Mouse (Mus musculus): ENCODE measurements around the gene Eln. TPM values are rescaled to one million over a fixed set of nuclear protein-coding genes. Genes with fewer than 3 reads are reported as not detected.

The Eln gene
- total and polyA plus RNA-seq, 3 experiments, result 0.22 TPM; not detected in 2

DNA sequence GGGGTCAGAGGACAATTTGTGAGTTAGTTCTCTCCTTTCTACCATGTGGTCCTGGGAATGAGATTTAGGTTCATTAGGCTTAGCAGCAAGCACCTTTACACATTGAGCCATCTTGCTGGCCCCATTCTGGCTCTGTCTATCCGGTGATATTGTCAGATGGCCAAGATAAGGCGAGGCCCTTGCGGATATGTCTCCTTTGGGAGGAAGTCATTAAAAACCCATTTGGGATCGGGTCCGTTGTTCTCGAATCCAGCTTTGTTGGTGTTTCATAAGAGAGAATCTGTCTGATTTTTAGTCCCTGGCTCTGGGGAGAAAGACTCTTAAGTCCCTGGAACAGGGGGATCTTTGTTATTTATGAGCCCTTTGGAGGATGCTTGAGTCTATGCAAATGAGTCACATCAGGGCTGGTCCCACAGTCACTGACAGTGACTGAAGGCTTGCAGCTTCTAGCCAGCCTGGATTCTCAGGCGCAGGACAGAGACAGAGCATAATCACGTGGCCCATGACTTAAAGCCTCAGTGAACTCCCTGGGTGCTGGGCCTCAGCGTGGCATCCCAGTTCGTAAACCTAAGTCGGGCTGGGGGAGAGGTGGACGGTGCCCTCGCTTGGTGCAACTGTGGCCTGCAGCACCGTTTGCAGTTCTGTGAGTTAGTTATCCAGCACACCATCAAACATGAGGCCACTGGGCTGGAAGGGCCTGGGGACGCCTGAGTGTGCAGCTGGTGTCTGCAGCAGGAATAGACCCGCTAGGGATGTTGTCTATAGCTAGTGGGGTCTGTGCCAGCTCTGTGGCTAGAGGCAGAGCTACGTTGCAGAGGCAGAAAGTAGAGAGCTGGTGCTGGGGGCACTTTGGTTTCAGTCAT, 75.6 kb downstream of the Eln start:
- ATAC-seq (ENCODE audit: extremely low read depth, insufficient number of reproducible peaks, low FRiP score, poor library complexity, severe bottlenecking), result no peak
- DNase-seq (ENCODE audit: low spot score), result no peak
- H3K9me3 ChIP-seq (replicated peaks), result no peaks in the 10 kb centered on the region
- H3K27me3 ChIP-seq (ENCODE audit: insufficient read depth, low read length), result peaks cover 35% of the 10 kb centered on the region
- no peaks in the 10 kb centered on the region for H3K36me3 ChIP-seq (replicated peaks)
- TF ChIP-seq GATA2 (IDR thresholded peaks at IDR 0.05; ENCODE audit: borderline replicate concordance, low read depth, low read length) (no peak), POLR2AphosphoS5 (IDR thresholded peaks at IDR 0.05; ENCODE audit: insufficient replicate concordance, low read depth, low read length) (no peak), CTCF (IDR thresholded peaks at IDR 0.05; ENCODE audit: low read depth, low read length) (no peak), TAL1 (conservative IDR thresholded peaks at IDR 0.05; ENCODE audit: low read depth, low read length) (no peak), GATA1 (IDR thresholded peaks at IDR 0.05; ENCODE audit: borderline replicate concordance, low read length) (no peak)
- peaks cover 7% of the 10 kb centered on the region; the same call in 1 of the 2 replicates for H3K4me1 ChIP-seq (ENCODE audit: insufficient read depth, low read depth, low read length)
- no peak overlapping the region for H3K4me3 ChIP-seq (ENCODE audit: low read depth, low read length)

DNA sequence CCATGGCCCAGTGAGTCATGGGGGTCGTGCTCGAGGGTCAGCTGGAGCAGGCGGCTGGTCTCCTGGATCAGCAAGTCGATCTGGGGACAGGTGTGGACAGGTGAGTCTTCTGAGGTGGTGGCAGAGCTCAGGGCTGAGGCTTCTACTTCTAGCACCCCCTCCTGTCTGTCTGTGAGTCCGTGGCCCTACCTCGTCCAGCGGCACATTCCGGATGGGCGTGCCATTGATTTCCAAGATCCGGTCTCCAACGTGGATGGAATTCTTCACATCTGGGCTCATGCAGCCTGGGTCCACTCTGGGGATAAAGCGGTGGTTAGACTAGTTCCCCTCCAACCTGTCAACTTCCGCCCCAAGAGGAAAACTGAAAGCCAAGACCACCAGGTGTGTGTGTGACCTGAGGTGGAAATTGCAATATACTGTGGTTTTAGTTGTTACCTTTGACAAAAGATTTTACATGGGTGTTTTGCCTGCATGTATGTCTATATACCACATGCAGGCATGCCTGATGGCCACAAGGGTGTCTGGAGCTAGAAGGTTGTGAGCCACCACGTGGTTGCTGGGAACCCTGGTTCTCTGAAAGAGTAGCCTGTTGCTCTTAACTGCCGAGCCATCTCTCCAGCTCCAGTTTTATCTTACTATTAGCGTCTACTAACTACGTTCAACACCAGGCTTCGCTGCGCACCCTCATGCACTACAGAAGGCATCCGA, 78.0 kb downstream of the Eln start:
- ATAC-seq (ENCODE audit: extremely low read depth, insufficient number of reproducible peaks, low FRiP score, poor library complexity, severe bottlenecking), result no peak
- Histone ChIP-seq H3K4me1 (ENCODE audit: insufficient read depth, low read depth, low read length) (no peaks in the 10 kb centered on the region), H3K27me3 (ENCODE audit: insufficient read depth, low read length) (peaks cover 22% of the 10 kb centered on the region), H3K4me3 (ENCODE audit: low read depth, low read length) (no peak overlapping the region), H3K9me3 (replicated peaks) (no peaks in the 10 kb centered on the region), H3K36me3 (replicated peaks) (no peaks in the 10 kb centered on the region)
- TF ChIP-seq CTCF (IDR thresholded peaks at IDR 0.05; ENCODE audit: low read depth, low read length), result no peak
- TF ChIP-seq GATA1 (IDR thresholded peaks at IDR 0.05; ENCODE audit: borderline replicate concordance, low read length), result no peak
- DNase-seq (ENCODE audit: low spot score), result no peak

DNA sequence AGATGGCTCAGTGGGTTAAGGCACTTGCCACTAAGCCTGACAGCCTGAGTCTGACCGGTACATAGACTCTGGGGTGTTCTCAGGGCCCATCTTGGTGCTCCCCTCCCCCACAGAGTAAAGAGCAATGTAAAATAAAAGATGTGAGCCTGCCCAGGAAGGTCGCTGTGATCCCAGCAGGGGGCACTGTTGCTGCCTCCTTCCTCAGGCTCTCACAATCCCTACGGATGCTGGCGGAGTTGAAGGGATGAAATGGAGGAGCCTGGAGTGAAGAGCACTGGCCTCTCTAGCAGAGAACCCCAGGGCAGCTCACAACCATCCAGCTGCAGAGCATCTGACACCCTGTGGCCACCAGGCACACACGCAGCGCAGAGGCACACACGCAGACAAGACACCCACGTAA, 78.6 kb downstream of the Eln start:
- Histone ChIP-seq H3K27me3 (ENCODE audit: insufficient read depth, low read length) (peaks cover 18% of the 10 kb centered on the region; the same call in 1 of the 2 replicates), H3K36me3 (replicated peaks) (no peaks in the 10 kb centered on the region), H3K9me3 (replicated peaks) (no peaks in the 10 kb centered on the region), H3K4me3 (ENCODE audit: low read depth, low read length) (no peak overlapping the region), H3K4me1 (ENCODE audit: insufficient read depth, low read depth, low read length) (no peaks in the 10 kb centered on the region)
- TF ChIP-seq GATA2 (IDR thresholded peaks at IDR 0.05; ENCODE audit: borderline replicate concordance, low read depth, low read length), result no peak
- peak; percentile 6; the same call in 1 of the 2 replicates for TF ChIP-seq CTCF (IDR thresholded peaks at IDR 0.05; ENCODE audit: low read depth, low read length)
- DNase-seq (ENCODE audit: low spot score) (no peak), ATAC-seq (ENCODE audit: extremely low read depth, insufficient number of reproducible peaks, low FRiP score, poor library complexity, severe bottlenecking) (no peak)

DNA sequence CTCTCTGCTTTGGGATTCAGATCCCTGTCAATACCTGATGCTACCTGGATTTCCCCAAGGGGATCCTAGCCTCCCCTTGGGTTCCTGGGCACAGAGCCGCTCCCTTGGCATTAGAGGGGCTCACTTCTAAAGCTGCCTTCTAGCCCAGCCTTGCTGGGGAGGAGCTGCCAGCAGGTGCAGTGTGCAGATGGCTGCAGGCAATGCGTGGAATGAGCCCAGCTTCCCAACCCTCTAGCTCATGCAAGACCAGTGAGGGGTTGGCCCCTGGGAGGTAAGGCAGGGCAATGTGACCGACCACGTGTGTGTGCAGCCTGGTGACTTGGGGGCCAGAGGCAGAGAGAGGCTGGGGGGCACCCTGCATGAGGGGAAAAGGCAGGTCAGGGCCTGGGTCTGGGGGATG, 90.4 kb downstream of the Eln start:
- H3K27me3 ChIP-seq (ENCODE audit: insufficient read depth, low read length), result peaks cover 36% of the 10 kb centered on the region
- H3K36me3 ChIP-seq (replicated peaks), result no peaks in the 10 kb centered on the region
- no peaks in the 10 kb centered on the region for H3K4me1 ChIP-seq (ENCODE audit: insufficient read depth, low read depth, low read length)
- TF ChIP-seq GATA2 (IDR thresholded peaks at IDR 0.05; ENCODE audit: borderline replicate concordance, low read depth, low read length) (no peak), GATA1 (IDR thresholded peaks at IDR 0.05; ENCODE audit: borderline replicate concordance, low read length) (no peak), CTCF (IDR thresholded peaks at IDR 0.05; ENCODE audit: low read depth, low read length) (no peak), TAL1 (conservative IDR thresholded peaks at IDR 0.05; ENCODE audit: low read depth, low read length) (no peak), POLR2AphosphoS5 (IDR thresholded peaks at IDR 0.05; ENCODE audit: insufficient replicate concordance, low read depth, low read length) (no peak)
- ATAC-seq (ENCODE audit: extremely low read depth, insufficient number of reproducible peaks, low FRiP score, poor library complexity, severe bottlenecking) (no peak), DNase-seq (ENCODE audit: low spot score) (no peak)
- no peaks in the 10 kb centered on the region for H3K9me3 ChIP-seq (replicated peaks)
- H3K4me3 ChIP-seq (ENCODE audit: low read depth, low read length), result no peak overlapping the region

Other genes starting within 250 kb of the Eln start
- gene Clip2, start 194.9 kb downstream of the Eln start, total RNA-seq (2014; fragmentation: Nextera tagmentation), result 0.53 TPM in 1 of 2 replicates, not detected in the other
- 0.12 and 0.38 TPM in 2 replicates for gene Clip2, start 194.9 kb downstream of the Eln start, total RNA-seq (2017)
- gene Clip2, start 194.9 kb downstream of the Eln start, polyA plus RNA-seq (2012), result 0.28 and 0.33 TPM in 2 replicates
- gene Syna, start 187.2 kb downstream of the Eln start, total RNA-seq (2014; fragmentation: Nextera tagmentation), result not detected in 2 replicates
- 0.11 TPM in 1 of 2 replicates, not detected in the other for gene Syna, start 187.2 kb downstream of the Eln start, total RNA-seq (2017)
- gene Syna, start 187.2 kb downstream of the Eln start, polyA plus RNA-seq (2012), result not detected in 2 replicates
- 230 and 241 TPM in 2 replicates for gene Rfc2, start 166.0 kb downstream of the Eln start, total RNA-seq (2014; fragmentation: Nextera tagmentation)
- gene Rfc2, start 166.0 kb downstream of the Eln start, total RNA-seq (2017), result 259 and 301 TPM in 2 replicates
- 72.9 and 85.2 TPM in 2 replicates for gene Rfc2, start 166.0 kb downstream of the Eln start, polyA plus RNA-seq (2012)
- gene Lat2, start 132.3 kb downstream of the Eln start, total RNA-seq (2014; fragmentation: Nextera tagmentation), result 1.5 TPM in 1 of 2 replicates, not detected in the other
- gene Lat2, start 132.3 kb downstream of the Eln start, total RNA-seq (2017), result 12.8 and 15.0 TPM in 2 replicates
- 0.28 TPM in 1 of 2 replicates, not detected in the other for gene Lat2, start 132.3 kb downstream of the Eln start, polyA plus RNA-seq (2012)
- gene Eif4h, start 107.8 kb downstream of the Eln start, total RNA-seq (2014; fragmentation: Nextera tagmentation), result 326 and 375 TPM in 2 replicates
- 258 and 290 TPM in 2 replicates for gene Eif4h, start 107.8 kb downstream of the Eln start, total RNA-seq (2017)
- gene Eif4h, start 107.8 kb downstream of the Eln start, polyA plus RNA-seq (2012), result 367 TPM in 2 replicates
- 1.3 and 1.4 TPM in 2 replicates for gene Limk1, start 58.7 kb downstream of the Eln start, total RNA-seq (2014; fragmentation: Nextera tagmentation)
- gene Limk1, start 58.7 kb downstream of the Eln start, total RNA-seq (2017), result 1.3 and 1.5 TPM in 2 replicates
- gene Limk1, start 58.7 kb downstream of the Eln start, polyA plus RNA-seq (2012), result 1.5 and 1.7 TPM in 2 replicates
- not detected in 2 replicates for gene Tmem270, start 159.4 kb upstream of the Eln start, total RNA-seq (2014; fragmentation: Nextera tagmentation)
- not detected in 2 replicates for gene Tmem270, start 159.4 kb upstream of the Eln start, total RNA-seq (2017)
- gene Tmem270, start 159.4 kb upstream of the Eln start, polyA plus RNA-seq (2012), result not detected in 2 replicates
- gene Cldn13, start 168.2 kb upstream of the Eln start, total RNA-seq (2014; fragmentation: Nextera tagmentation), result 41.2 TPM in 1 of 2 replicates, not detected in the other
- gene Cldn13, start 168.2 kb upstream of the Eln start, total RNA-seq (2017), result 1.9 and 2.3 TPM in 2 replicates
- not detected in 2 replicates for gene Cldn13, start 168.2 kb upstream of the Eln start, polyA plus RNA-seq (2012)
- 10.3 and 11.7 TPM in 2 replicates for gene Mettl27, start 185.0 kb upstream of the Eln start, total RNA-seq (2014; fragmentation: Nextera tagmentation)
- 4.8 and 6.6 TPM in 2 replicates for gene Mettl27, start 185.0 kb upstream of the Eln start, total RNA-seq (2017)
- gene Mettl27, start 185.0 kb upstream of the Eln start, polyA plus RNA-seq (2012), result 4.6 and 5.6 TPM in 2 replicates
- not detected in 2 replicates for gene Cldn4, start 199.6 kb upstream of the Eln start, total RNA-seq (2014; fragmentation: Nextera tagmentation)
- gene Cldn4, start 199.6 kb upstream of the Eln start, total RNA-seq (2017), result 0.06 and 0.22 TPM in 2 replicates
- not detected in 2 replicates for gene Cldn4, start 199.6 kb upstream of the Eln start, polyA plus RNA-seq (2012)
- gene Cldn3, start 238.9 kb upstream of the Eln start, total RNA-seq (2014; fragmentation: Nextera tagmentation), result not detected in 2 replicates
- not detected in 2 replicates for gene Cldn3, start 238.9 kb upstream of the Eln start, total RNA-seq (2017)
- 0.87 and 0.98 TPM in 2 replicates for gene Cldn3, start 238.9 kb upstream of the Eln start, polyA plus RNA-seq (2012)